Mouse (Mus musculus) layer of hippocampus, postnatal 10 days (tissue): ENCODE data around the gene Clec18a. TPM values are rescaled to one million over a fixed set of nuclear protein-coding genes. Genes with fewer than 3 reads are reported as not detected.

Experiments
- microRNA-seq, 2 experiments: library from miRNA; unstranded; fragments of <30 nt; microRNA quantifications; one replicate each; pipeline ENCODE4 v1.2.0; 2021
- total RNA-seq, 2 experiments: library from RNA; stranded (reverse); gene quantifications; 2 replicates each; pipeline ENCODE4 v1.2.3; 2021

Clec18a gene
- total RNA-seq, 2 experiments from 2014 or later, result 0.59 to 1.1 TPM

Small RNA genes within 50 kb of the gene (microRNA-seq; reads per million reads assigned to microRNA genes)
- 0 reads per million in 2 experiments for gene Gm24103
- 0 to 0.22 reads per million in 2 experiments for gene Mir3473d

Other genes starting within 250 kb of the Clec18a start
- gene Cog4, start 245.8 kb downstream of the Clec18a start, total RNA-seq, result 10 to 100 TPM; 49.4 to 52.1 TPM
- gene Sf3b3, start 245.6 kb downstream of the Clec18a start, total RNA-seq, result 10 to 100 TPM; 59.8 to 63.9 TPM
- gene Fuk, start 189.9 kb downstream of the Clec18a start, total RNA-seq, result 10 to 100 TPM; 15.2 to 16.4 TPM
- gene St3gal2, start 172.5 kb downstream of the Clec18a start, total RNA-seq, result 10 to 100 TPM; 84.2 to 88.2 TPM
- 10 to 100 TPM; 36.8 to 41.6 TPM for gene Ddx19a, start 94.6 kb downstream of the Clec18a start, total RNA-seq
- gene Ddx19b, start 60.7 kb downstream of the Clec18a start, total RNA-seq, result 10 to 100 TPM; 23.0 to 25.3 TPM
- gene Aars, start 59.3 kb downstream of the Clec18a start, total RNA-seq, result 100 to 1,000 TPM in 1 of 2 experiments, 10 to 100 TPM in 1; 93.0 to 100 TPM
- not detected for gene Exosc6, start 36.1 kb downstream of the Clec18a start, total RNA-seq
- gene Pdpr, start 2.2 kb upstream of the Clec18a start, total RNA-seq, result 10 to 100 TPM; 30.9 to 34.7 TPM
- gene Glg1, start 166.8 kb upstream of the Clec18a start, total RNA-seq, result 100 to 1,000 TPM; 118 to 119 TPM
- gene Rfwd3, start 207.8 kb upstream of the Clec18a start, total RNA-seq, result 10 to 100 TPM; 18.1 TPM
- under 1 TPM; 0.58 to 0.87 TPM for gene Mlkl, start 245.8 kb upstream of the Clec18a start, total RNA-seq